Mouse (Mus musculus): ENCODE results near the gene Gm49387.
"Not testable (repeated sequence)": the region's sequence is repeated elsewhere in the genome, so short reads cannot be mapped to it uniquely, and the experiment has no call there.

Gm49387 gene

GRCm38 (mm10) chr14:31630677-31631076, 10.0 kb downstream of the Gm49387 start:
- DNase-seq: no peak

- no peak for DNase-seq
Measured at GRCm38 (mm10) chr14:31622748-31623147, 17.9 kb downstream of the Gm49387 start.

- DNase-seq: no peak
Measured at GRCm38 (mm10) chr14:31620591-31621223, 20.0 kb downstream of the Gm49387 start.

GRCm38 (mm10) chr14:31617997-31618396, 22.7 kb downstream of the Gm49387 start:
- DNase-seq: no peak

- DNase-seq: no peak
Measured at GRCm38 (mm10) chr14:31617204-31617603, 23.5 kb downstream of the Gm49387 start.

- no peak for DNase-seq
Measured at GRCm38 (mm10) chr14:31613671-31614070, 27.0 kb downstream of the Gm49387 start.

GRCm38 (mm10) chr14:31611986-31612385, 28.7 kb downstream of the Gm49387 start:
- no peak for DNase-seq

- DNase-seq: peak; percentile 7 to 9
Measured at GRCm38 (mm10) chr14:31605514-31605913, 35.2 kb downstream of the Gm49387 start.

- peak; percentile 25 to 40 for DNase-seq
Measured at GRCm38 (mm10) chr14:31604916-31605315, 35.8 kb downstream of the Gm49387 start.

GRCm38 (mm10) chr14:31602616-31602979, 38.1 kb downstream of the Gm49387 start:
- DNase-seq: not testable (repeated sequence)

- no peak for DNase-seq
Measured at GRCm38 (mm10) chr14:31601908-31602615, 38.6 kb downstream of the Gm49387 start.

- no peak for DNase-seq
Measured at GRCm38 (mm10) chr14:31597446-31597845, 43.2 kb downstream of the Gm49387 start.

- DNase-seq: no peak
Measured at GRCm38 (mm10) chr14:31596408-31596807, 44.3 kb downstream of the Gm49387 start.

- no peak for DNase-seq
Measured at GRCm38 (mm10) chr14:31594693-31595092, 46.0 kb downstream of the Gm49387 start.

GRCm38 (mm10) chr14:31593036-31593435, 47.6 kb downstream of the Gm49387 start:
- no peak for DNase-seq

GRCm38 (mm10) chr14:31591243-31591642, 49.4 kb downstream of the Gm49387 start, which contains the start of gene Colq:
Gene Colq (minus strand): TSS chr14:31591343.
- DNase-seq: no peak

- DNase-seq: no peak
Measured at GRCm38 (mm10) chr14:31586451-31586850, 54.2 kb downstream of the Gm49387 start.

GRCm38 (mm10) chr14:31583082-31583481, 57.6 kb downstream of the Gm49387 start:
- DNase-seq: no peak

GRCm38 (mm10) chr14:31577966-31578735, 62.5 kb downstream of the Gm49387 start:
- DNase-seq: no peak

- DNase-seq: no peak
Measured at GRCm38 (mm10) chr14:31576846-31577697, 63.6 kb downstream of the Gm49387 start.

- no peak for DNase-seq
Measured at GRCm38 (mm10) chr14:31575866-31576265, 64.8 kb downstream of the Gm49387 start.

GRCm38 (mm10) chr14:31574903-31575665, 65.6 kb downstream of the Gm49387 start:
- DNase-seq: no peak
